Mouse (Mus musculus) MEL (cell line): ENCODE results near the gene Ube2e3. TPM values are rescaled to one million over a fixed set of nuclear protein-coding genes. Genes with fewer than 3 reads are reported as not detected.

Experiments used
- DNase-seq: peaks from one replicate; pipeline ENCODE4 v3.0.0; 2011; ENCODE audit warnings: low read depth, low spot score
- H3K27ac ChIP-seq: 2 replicates; pipeline ENCODE4 v1.5.1; 2012; ENCODE audit warnings: low read depth, mild to moderate bottlenecking, control low read depth, low read length, moderate library complexity; ENCODE audit not compliant: control insufficient read depth
- H3K27me3 ChIP-seq, 2 experiments: fragments of 150-350 bp in 1 of 2; sonication (generic) in 1 of 2; 2 replicates each; pipeline ENCODE4 v1.6.1; 2012; ENCODE audit warnings: low read length in 2 of 2, mild to moderate bottlenecking in 2 of 2, improper control_type of control experiment in 1 of 2, moderate library complexity in 1 of 2; ENCODE audit not compliant: insufficient read depth in 2 of 2, control insufficient read depth in 1 of 2
- H3K36me3 ChIP-seq, 2 experiments: 2 replicates each; pipeline ENCODE4 v1.6.1; 2012 to 2014; ENCODE audit warnings: low read length in 2 of 2, improper control_type of control experiment in 1 of 2, inconsistent platforms in 1 of 2, mild to moderate bottlenecking in 1 of 2; ENCODE audit not compliant: insufficient read depth in 2 of 2, control insufficient read depth in 1 of 2
- H3K4me1 ChIP-seq, 2 experiments: fragments of 150-350 bp in 1 of 2; sonication (generic) in 1 of 2; 2 replicates each; pipeline ENCODE4 v1.6.1; 2012; ENCODE audit warnings: low read length in 2 of 2, improper control_type of control experiment in 1 of 2, mild to moderate bottlenecking in 1 of 2; ENCODE audit not compliant: insufficient read depth in 2 of 2, control insufficient read depth in 1 of 2
- H3K4me3 ChIP-seq, 2 experiments: fragments of 150-350 bp in 1 of 2; sonication (generic) in 1 of 2; 2 replicates each; pipeline ENCODE4 v1.5.1; 2012; ENCODE audit warnings: low read depth in 2 of 2, low read length in 2 of 2, mild to moderate bottlenecking in 2 of 2, moderate library complexity in 2 of 2, control low read depth in 1 of 2, improper control_type of control experiment in 1 of 2; ENCODE audit not compliant: control insufficient read depth in 1 of 2, insufficient read depth in 1 of 2
- H3K79me2 ChIP-seq: 2 replicates; pipeline ENCODE4 v1.6.1; 2012; ENCODE audit warnings: mild to moderate bottlenecking, low read length, moderate library complexity; ENCODE audit not compliant: control insufficient read depth, poor library complexity, insufficient read depth
- H3K9ac ChIP-seq: 2 replicates; pipeline ENCODE4 v1.6.1; 2012; ENCODE audit warnings: low read depth, mild to moderate bottlenecking, control low read depth, low read length, moderate library complexity; ENCODE audit not compliant: control insufficient read depth, poor library complexity, severe bottlenecking
- H3K9me3 ChIP-seq: fragments of 150-350 bp; sonication (generic); replicated peaks from 2 replicates; pipeline ENCODE4 v1.6.1; 2012; ENCODE audit warnings: mild to moderate bottlenecking, low read length, improper control_type of control experiment, moderate library complexity; ENCODE audit not compliant: insufficient read depth
- BHLHE40 ChIP-seq: IDR thresholded peaks from 2 replicates; pipeline ENCODE4 v1.6.1; 2012; ENCODE audit warnings: low read depth, mild to moderate bottlenecking, inconsistent platforms, low read length, improper control_type of control experiment, borderline replicate concordance
- CHD1 ChIP-seq: IDR thresholded peaks from 2 replicates; pipeline ENCODE4 v1.6.1; 2012; ENCODE audit warnings: low read depth, mild to moderate bottlenecking, inconsistent platforms, low read length, improper control_type of control experiment
- CTCF ChIP-seq, 3 experiments: IDR thresholded peaks in 2 of 3; conservative IDR thresholded peaks in 1 of 3; 2 replicates each; pipeline ENCODE4 v1.5.1; 2011 to 2012; ENCODE audit warnings: low read length in 3 of 3, low read depth in 2 of 3, mild to moderate bottlenecking in 2 of 3, improper control_type of control experiment in 1 of 3, inconsistent platforms in 1 of 3, mixed read lengths in 1 of 3, moderate library complexity in 1 of 3; ENCODE audit not compliant: control insufficient read depth in 1 of 3, insufficient read depth in 1 of 3, poor library complexity in 1 of 3, severe bottlenecking in 1 of 3
- ELF1 ChIP-seq: IDR thresholded peaks from 2 replicates; pipeline ENCODE4 v1.6.1; 2014; ENCODE audit warnings: low read depth, mild to moderate bottlenecking, inconsistent platforms, low read length, improper control_type of control experiment, moderate library complexity
- EP300 ChIP-seq, 2 experiments: IDR thresholded peaks; 2 replicates each; pipeline ENCODE4 v1.6.1; 2011; ENCODE audit warnings: improper control_type of control experiment in 2 of 2, low read length in 2 of 2, low read depth in 1 of 2, mild to moderate bottlenecking in 1 of 2
- GATA1 ChIP-seq: IDR thresholded peaks from 2 replicates; pipeline ENCODE4 v1.6.1; 2011; ENCODE audit warnings: low read depth, low read length, improper control_type of control experiment
- MAX ChIP-seq: IDR thresholded peaks from 2 replicates; pipeline ENCODE4 v1.6.1; 2011; ENCODE audit warnings: low read length, improper control_type of control experiment
- MAZ ChIP-seq: IDR thresholded peaks from 2 replicates; pipeline ENCODE4 v1.6.1; 2012; ENCODE audit warnings: low read depth, mild to moderate bottlenecking, inconsistent platforms, low read length, improper control_type of control experiment
- MXI1 ChIP-seq: IDR thresholded peaks from 2 replicates; pipeline ENCODE4 v1.6.1; 2011; ENCODE audit warnings: mild to moderate bottlenecking, low read depth, low read length, improper control_type of control experiment
- RAD21 ChIP-seq: IDR thresholded peaks from 2 replicates; pipeline ENCODE4 v1.6.1; 2011; ENCODE audit warnings: mild to moderate bottlenecking, low read depth, low read length, improper control_type of control experiment
- SIN3A ChIP-seq: IDR thresholded peaks from 2 replicates; pipeline ENCODE4 v1.6.1; 2012; ENCODE audit warnings: low read length, improper control_type of control experiment, inconsistent platforms
- ZNF384 ChIP-seq: IDR thresholded peaks from 2 replicates; pipeline ENCODE4 v1.6.1; 2012; ENCODE audit warnings: low read depth, mild to moderate bottlenecking, inconsistent platforms, low read length, improper control_type of control experiment
- polyA plus RNA-seq, 2 experiments: library from polyadenylated mRNA; stranded (reverse) in 1 of 2; unstranded in 1 of 2; fragments of >175 nt in 1 of 2; fragments of >200 nt in 1 of 2; gene quantifications; 2 replicates each; pipeline versions ENCODE4 v1.2.1 to v1.2.4; 2012; ENCODE audit warnings: low replicate concordance in 2 of 2, low read depth in 1 of 2; ENCODE audit not compliant: insufficient read length in 2 of 2, insufficient read depth in 1 of 2, missing spikeins in 1 of 2
- total RNA-seq: library from RNA; depleted of rRNA; stranded (reverse); fragments of 300-350 nt; gene quantifications from 2 replicates; pipeline ENCODE4 v1.2.3, GENCODE M21; 2012

The Ube2e3 gene
- total and polyA plus RNA-seq, 3 experiments, result 41.9 to 160 (median 99.4) TPM

DNA sequence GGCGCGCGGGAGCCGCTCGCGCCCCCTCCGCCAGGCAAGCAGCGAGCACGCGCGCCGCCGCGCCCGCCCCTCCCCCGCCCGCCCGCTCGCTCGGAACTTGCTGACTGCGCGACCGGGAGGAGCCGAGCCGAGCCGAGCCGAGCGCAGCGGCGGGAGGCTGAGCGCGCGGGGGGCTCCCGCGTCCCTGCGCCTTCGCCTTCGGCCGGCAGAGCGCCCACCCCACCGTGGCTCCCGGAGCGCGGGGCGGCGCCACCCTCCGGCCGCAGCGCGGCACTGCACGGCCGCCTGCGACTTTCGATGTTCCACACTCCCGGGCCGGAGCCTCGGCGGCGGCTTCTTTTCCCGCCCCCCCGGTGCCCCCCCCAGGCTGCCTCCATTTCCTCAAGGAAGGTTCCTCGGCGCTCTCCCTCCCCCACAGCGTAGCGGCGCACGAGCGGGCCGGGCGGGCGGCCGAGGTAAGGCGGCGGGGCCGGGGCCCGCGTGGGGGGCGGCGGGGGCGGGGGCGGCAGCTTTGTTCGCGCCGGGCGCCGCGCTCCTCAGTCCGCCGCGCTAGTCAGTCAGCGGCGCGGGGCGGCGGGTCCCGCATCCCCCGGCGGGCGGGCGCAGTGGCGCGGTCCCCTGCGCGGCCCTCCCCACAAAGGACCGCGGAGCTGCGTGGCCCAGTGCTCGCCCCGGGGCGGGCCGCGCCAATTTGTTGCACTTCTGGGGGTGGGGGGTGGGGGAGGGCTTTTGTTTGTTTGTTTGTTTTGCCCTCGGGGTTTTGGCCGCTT is 1.2 kb downstream of the Ube2e3 start:
- H3K27ac ChIP-seq, result peak overlapping the region; percentile 61
- H3K27me3 ChIP-seq, result no peaks in the 10 kb centered on the region
- H3K4me3 ChIP-seq, result peak overlapping the region; percentile 83 to 98
- no peaks in the 10 kb centered on the region for H3K9me3 ChIP-seq
- peaks cover 14 to 27% of the 10 kb centered on the region in 2 experiments for H3K4me1 ChIP-seq
- H3K79me2 ChIP-seq, result peaks cover 42% of the 10 kb centered on the region
- DNase-seq, result peak; percentile 82
- peaks cover 0 to 44% of the 10 kb centered on the region in 2 experiments; a peak in 3 of 4 replicates for H3K36me3 ChIP-seq
- TF ChIP-seq MAZ (peak; percentile 12; the same call in 1 of the 2 replicates), MAX (no peak), ELF1 (no peak), CTCF (IDR thresholded peaks at IDR 0.05 in 2 of 3, conservative IDR thresholded peaks at IDR 0.05 in 1 of 3; ENCODE audit: control insufficient read depth in 1 of 3, insufficient read depth in 1 of 3, low read depth in 2 of 3, low read length in 3 of 3, poor library complexity in 1 of 3, severe bottlenecking in 1 of 3) (peak in 2 of 3 experiments; percentile 55 to 74; a peak in 5 of 6 replicates), RAD21 (peak; percentile 16)
- peak overlapping the region; percentile 97 for H3K9ac ChIP-seq

GRCm38 (mm10) chr2:78869721-78870442 is 2.0 kb downstream of the Ube2e3 start:
- peak; percentile 51 for DNase-seq
- peaks cover 8 to 22% of the 10 kb centered on the region in 2 experiments for H3K4me1 ChIP-seq
- TF ChIP-seq EP300 (IDR thresholded peaks at IDR 0.05; ENCODE audit: low read depth in 1 of 2, low read length in 2 of 2), result 0 out of 4 replicates have a peak, but pooled peaks of 1 of the 2 experiments have one; percentile 6
- TF ChIP-seq BHLHE40, result no peak
- TF ChIP-seq GATA1, result no peak
- peak; percentile 15; the same call in 1 of the 2 replicates for TF ChIP-seq MXI1
- TF ChIP-seq SIN3A, result peak; percentile 49
- TF ChIP-seq ZNF384, result peak; percentile 78; the same call in 1 of the 2 replicates
- TF ChIP-seq CHD1, result peak; percentile 62
- TF ChIP-seq, all 39 proteins: peak for 5
- peaks cover 0 to 41% of the 10 kb centered on the region in 2 experiments; a peak in 3 of 4 replicates for H3K36me3 ChIP-seq
- peak overlapping the region; percentile 83 to 98 for H3K4me3 ChIP-seq
- H3K79me2 ChIP-seq, result peaks cover 45% of the 10 kb centered on the region
- H3K9ac ChIP-seq, result peak overlapping the region; percentile 97
- no peaks in the 10 kb centered on the region for H3K9me3 ChIP-seq
- H3K27me3 ChIP-seq, result no peaks in the 10 kb centered on the region
- peak overlapping the region; percentile 26 for H3K27ac ChIP-seq
